Mouse (Mus musculus) lung, postnatal 36 days (tissue): ENCODE data around the gene Sertad4.

Experiments
- DNase-seq: peaks from one replicate; pipeline ENCODE4 v3.0.0; 2022; ENCODE audit warnings: mixed read lengths

The Sertad4 gene

DNA sequence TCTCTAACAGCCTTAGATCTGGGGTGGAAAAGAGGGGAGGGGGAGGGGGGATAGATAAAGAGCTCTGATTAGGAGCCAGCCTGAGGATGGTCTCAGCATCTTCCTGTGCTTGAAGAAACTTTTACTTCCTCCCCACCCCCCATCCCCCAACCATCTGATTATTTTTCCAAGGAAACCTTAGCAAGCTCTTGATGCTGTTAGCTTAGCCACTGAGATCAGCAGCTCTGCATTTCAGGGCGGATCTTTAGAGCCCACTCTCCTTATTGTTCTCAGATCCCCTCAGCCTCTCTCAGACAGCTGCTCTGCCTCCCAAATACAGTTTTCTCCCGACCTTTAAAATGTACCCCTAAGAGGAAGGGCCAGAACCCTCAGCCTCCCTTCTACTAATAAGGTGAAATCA, 4.4 kb downstream of the Sertad4 start:
- DNase-seq: no peak

DNA sequence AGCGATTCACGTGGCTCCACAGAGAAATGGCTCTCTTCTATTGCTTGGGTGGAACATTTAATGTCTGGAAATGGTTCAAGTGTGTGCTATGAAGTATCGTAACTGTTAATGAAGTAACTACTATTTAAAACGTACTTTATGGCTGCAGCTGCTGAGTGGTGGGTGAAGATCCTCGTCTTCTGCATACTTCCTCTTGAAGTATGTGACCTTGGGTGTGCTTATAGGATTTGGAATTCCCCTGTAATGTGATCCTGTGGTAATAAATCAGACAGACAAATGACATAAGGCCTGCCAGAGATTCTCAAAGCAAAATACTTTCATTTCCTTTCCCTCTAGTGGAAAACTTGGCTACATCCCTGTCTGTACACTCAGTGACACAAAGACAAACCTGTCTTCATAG, 5.9 kb downstream of the Sertad4 start:
- no peak for DNase-seq

DNA sequence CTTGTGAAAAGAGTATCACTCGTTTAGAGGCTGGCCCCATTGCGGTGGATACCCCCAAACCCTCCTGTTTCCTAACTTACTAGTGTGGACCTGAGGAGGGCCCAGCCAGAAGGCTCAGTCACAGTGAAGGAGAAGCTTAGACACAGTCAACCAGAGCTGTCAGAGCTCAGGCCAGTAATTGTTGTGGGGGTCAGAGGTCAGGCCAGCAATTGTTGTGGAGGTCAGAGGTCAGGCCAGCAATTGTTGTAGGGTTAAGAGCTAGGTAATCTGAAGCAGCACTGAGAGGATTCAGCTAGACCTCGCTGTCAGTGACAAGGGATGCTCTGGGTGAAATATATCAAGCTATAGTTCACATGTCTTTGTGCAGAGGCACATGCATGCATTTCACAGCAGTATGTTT, 8.3 kb downstream of the Sertad4 start:
- no peak for DNase-seq

DNA sequence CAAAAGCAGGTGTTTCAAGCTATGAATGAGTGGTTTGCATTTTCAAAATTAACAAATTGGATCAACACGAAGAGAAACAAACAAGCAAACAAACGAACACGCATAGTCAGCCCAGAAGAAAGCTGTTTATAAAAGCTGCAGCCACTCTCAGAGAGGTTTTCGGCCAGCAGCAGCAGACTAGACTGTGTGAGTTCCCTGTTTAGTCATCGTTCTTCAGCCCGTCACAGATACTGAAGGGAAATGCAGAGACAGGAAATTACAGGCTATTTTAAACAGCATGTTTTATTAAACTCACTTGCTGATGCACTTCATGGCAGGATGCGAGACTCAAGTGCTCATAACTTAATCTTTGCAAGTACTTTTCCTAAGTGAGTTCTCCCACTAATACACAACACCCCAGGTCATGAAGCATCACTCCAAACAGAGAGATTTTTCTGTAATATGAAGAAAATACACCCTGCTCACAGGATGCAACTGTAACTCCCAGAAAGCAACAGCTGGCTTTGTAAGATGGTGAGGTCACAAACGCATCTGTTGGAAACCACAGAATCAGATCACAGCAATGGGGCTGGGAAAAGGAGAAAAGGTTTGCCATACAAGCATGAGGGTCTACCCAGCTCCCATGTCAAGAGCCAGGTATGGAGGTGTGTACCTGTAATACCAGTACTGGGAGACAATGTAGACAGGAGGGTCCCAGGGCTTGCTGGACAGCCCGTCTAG, 14.3 kb downstream of the Sertad4 start:
- DNase-seq: no peak

DNA sequence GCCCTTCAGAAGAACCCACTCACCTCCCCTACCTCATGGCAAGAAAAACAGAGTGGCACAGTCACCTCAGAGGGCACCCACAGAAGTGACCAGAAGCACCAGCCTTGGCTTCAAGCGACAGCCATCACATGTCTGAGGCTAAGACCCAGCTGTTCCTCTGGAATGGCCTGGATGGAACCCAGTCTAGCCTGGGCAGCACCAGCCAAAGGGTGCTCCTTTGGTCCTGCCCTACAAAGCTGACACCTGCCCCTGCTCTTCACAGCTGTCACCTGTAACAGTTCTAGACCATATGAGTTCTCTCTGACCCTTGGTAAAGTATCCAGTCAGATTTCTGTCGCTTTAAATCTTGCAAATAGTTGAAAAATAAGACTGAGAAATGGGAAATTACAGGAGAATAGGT, 14.9 kb downstream of the Sertad4 start:
- DNase-seq: no peak

DNA sequence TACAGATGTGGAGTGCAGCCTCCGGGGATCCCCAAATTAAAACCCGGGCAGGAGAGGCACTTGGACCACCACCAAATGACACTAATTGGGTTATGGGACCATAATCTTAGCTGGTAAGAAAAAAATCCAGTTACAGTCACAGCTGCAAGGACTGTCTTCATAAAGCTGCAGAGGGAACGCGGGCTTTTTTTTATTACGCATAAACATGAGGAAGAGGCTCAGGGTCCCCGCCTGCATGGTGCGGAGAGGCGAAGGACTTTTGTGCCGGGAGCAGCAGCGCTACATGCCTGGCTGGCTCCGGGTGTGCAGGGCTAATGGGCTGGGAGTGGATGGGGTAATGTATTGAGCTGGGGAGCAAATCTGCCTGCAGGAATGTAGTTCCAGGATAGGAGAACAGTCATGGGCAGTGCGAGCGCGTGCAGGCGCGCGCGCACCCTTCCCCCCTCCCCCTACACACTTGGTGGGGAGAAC, 20.3 kb downstream of the Sertad4 start:
- DNase-seq: no peak

DNA sequence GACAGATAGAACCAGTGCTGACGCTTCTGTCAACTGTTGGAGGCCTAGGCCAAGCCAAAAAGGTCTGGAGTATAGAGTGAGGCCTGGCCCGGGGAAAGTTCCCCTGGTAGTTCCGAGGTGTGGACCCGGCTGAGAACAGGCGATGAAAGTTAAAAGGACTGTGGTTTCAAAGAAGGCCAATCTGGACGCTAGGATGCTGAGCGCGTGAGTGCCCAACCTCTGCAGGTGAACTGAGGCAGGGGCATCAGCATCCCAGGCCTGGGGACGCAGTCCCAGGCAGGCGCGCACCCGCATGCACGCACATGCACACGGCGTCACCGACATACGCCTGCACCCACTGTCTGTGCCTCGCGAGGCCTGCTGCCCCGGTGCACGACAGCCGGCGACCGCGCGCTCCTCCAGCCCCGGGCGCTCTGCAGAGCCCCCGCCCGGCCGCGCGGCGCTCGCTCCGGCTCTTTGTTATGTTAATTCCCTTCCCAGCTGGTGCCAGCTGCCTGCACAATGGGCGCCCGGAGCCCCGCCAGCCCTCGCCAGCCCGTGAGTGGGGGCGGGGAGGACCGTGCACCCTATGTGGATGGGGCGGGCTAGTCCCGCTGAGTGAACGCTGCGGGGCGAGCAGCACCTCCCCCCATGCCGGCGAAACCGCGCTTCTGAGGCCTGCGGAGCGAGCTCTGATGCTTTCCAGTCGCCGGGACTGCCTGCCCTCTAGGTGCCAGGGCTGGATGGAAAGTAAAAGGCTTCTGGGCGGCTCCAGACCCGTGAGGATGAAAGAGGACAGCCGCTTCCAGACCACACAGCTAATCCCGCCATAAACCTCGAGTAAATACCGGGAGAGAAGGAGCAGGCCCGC, 21.0 kb downstream of the Sertad4 start:
- peak; percentile 23 for DNase-seq

DNA sequence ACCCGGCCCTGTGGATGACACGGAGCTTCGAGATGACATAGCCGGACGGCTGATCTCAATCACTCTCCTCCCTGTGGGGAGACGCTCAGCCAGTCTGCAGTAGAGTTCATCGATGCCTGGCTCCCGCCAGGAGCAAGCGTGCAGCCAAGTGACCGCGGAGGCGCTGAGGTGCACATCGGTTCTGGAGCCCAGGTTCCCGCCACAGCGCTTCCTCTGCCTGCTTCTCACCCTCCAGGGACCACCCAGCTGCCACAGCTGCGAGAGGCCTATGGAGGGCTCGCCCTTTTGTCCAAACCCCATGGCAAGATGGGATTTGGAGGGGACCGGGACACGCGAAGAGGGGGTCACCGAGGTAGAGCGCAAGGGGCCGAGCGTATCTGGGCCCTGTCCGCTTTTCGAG, 22.0 kb downstream of the Sertad4 start:
- DNase-seq: no peak

DNA sequence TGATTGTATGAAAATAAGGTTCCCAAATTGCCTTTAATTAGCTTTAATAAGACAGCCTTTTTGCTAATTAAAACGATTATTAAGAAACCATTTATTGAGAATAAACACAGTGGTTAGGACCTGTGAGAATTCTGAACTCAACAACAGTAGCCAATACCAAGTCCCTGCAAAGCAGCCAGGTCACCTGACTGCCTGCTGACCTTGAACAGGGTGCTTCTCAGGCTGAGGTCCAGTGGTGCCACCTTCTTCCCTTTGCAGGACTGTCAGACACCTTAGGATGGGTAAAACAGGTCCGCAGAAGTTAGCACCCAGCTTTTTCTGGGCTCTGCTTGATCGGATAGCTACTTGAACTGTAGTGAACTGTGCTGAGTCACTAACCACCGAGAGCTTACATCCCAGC, 22.5 kb downstream of the Sertad4 start:
- DNase-seq: no peak

DNA sequence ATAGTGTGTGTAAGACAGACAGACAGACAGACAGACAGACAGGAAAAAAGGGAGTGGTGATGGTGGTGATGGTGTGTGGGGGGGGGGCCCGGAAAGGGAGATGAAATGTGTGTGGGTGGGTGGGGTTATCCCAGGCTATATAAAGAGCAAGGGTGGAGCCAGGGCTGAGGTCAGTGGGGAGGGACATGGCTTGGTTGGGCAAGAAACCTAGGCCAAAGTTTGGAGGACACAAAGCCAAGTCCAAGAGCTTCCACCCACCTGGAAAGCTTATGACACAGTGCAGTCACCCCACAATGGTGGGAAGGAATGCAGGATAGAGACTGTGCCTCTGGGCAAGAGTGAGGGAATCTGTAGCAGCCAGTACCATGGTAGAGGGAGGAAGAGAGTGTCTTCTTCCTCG, 23.2 kb downstream of the Sertad4 start:
- no peak for DNase-seq

DNA sequence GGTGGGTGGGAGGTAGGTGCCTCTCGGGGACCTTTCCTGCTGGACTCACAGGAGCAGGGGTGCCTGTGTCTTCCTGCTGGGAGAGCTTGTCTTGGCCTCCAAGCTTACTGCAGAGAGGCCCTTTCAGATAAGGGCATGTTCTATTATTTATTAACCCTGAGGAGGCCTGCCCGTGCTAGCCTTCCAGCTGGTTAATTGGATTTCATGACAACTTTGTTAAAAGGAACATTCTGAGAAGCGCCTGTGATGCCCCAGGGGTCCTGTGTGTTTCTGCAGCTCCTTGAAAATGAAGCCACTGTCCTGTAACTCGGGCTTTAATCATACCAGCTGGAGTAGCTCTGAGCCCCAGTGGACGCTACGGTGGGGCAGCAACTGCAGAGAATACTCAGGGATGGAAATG, 25.1 kb downstream of the Sertad4 start:
- DNase-seq: no peak

DNA sequence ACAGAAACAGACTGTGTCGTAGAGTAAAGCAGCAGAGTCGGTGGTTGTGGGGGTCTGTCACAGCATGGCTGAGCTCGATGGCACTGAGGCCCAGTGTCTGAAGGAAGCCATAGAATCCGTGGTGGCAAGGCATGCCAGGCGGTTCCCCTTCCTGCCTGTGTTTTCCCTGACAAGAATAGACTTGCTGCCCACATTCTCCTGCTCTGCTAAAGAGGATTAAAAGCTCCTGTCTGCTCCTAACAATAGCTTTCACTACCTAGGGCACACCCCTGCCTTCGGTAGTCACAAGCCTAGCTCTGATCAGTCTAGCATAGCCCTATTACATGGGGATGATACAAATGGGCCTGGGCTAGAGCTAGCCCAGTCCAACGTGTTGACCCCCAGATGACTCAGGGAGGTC, 26.6 kb downstream of the Sertad4 start:
- no peak for DNase-seq

DNA sequence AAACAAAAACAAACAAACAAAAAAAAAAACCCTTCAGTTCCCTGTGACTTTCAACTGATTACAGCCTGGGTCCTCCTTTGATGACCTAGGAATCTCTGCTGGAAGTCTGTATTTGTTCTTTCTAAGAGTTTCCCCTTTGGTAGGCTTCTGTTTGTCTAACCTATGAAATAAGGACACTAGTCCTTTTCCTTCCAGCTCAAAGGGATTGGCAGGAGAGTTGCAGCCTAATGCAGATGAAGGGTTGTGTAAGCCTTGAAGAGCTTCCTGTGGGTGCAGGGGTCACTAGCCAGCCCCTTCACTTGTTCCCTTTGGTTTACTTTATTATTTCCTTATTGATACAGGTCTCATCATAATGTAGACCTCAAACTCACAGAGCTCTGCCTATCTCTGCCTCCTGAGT, 27.6 kb downstream of the Sertad4 start:
- DNase-seq: no peak

DNA sequence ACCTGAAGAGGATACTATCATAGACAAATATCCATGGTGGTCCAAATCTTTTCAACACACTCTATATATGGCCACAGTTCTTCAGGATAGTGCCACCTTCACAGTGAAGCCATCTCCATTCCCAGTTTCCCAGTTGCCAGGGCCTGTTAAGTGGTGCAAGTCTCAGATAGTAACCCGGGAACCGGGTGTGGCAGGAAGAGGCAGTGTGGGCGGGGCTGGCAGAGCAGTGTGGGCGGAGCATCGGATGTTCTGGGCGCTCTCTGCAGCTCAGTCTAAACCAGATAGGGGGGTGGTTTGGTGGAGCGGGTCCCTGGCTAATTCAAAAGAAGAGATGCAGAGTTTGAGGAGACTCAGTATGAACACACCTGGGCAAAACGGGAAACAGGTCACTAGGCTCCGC, 29.8 kb downstream of the Sertad4 start:
- DNase-seq: peak; percentile 10

DNA sequence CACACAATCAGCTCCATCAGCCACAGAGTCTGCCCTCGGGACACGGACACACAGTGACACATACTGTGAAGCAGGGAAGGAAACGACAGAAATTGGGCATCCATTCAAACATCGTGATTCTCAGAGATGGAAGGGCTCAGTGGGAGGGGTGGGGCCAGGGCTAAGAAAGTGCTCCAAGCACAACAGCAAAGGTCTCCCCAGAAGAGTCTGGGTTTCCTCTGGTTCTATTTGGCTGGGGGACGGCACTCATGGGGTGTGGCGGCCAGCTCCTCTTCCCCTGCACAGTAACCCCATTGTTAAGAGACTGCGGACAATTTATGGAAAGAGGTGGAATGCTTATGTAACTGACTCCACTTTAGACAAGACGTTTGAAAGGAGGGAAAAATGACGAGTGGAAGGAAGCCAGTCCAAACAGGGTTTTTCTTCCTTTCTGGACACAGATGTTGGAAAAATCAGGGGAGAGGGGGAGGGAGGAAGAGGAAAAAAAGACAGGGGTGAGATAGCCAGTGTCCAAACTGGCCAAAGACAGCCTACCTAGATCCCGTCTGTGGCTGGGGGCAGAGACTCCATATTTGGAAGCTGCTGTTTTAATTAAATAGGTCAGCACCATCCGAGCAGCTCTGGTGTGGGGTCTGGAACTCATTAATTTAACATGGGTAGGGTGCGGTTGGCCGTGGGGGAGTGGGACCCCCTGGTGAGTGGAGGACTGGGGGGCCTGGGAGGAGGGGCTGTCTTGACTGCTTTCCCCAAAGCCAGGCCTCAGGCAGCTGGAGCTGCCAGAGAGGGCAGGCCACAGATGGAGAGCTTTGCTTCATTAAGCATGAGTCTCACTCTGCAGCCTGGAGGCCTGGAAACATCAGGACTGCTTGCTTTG, 32.7 kb downstream of the Sertad4 start:
- peak; percentile 53 for DNase-seq

DNA sequence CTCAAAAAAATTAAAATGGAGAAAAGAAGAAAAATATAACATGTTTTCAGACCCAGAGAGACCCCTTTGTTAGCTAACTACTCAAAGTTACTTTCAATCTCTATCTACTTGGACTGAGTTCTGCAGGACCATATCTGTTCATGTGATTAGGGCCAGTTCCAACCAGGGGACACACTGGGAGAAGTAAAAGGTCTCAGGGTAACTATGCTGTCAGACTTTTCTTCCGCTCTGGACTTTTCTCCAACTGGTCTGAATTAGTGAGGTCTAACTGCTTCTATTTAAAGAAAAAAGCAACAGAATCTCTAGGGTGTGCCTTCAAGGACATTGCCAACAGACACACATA, 33.3 kb downstream of the Sertad4 start:
- no peak for DNase-seq

DNA sequence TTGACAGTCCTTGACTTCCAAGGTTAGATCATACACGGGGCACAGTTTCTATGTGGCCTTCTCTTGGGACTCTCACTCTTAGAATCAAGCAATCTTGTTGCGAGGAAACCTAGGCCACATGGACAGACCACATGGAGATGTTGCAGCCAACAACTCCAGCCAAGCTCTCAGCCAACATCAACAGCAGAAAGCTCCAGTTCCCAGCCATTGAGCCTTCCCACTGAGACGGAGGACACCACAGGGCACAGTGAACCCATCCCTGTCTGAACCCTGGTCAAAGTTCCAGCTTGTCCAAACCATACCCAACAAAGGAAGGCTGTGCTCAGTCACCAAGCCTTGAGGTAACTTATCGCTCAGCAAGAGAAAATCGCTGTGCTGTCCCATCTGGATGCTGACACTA, 37.2 kb downstream of the Sertad4 start:
- DNase-seq: no peak

DNA sequence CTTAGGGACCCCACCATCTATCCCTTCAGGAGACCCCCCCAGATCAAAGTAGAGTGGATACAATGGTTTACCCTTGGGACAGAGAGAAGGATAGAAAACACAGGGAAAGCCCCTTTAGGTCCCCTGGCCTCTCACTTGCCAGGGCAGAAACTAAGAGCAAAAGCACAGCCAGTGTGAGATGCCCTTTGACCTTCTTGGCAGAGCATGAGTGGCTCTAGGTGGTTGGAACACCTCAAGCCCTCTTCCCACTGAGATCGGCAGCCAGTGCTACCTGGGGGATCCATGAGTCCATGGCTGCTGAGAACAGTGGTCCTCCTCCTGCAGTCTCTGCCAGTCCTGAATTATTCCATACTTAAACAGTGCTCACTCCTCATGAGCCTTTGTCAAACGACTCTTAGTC, 39.8 kb downstream of the Sertad4 start:
- DNase-seq: no peak

DNA sequence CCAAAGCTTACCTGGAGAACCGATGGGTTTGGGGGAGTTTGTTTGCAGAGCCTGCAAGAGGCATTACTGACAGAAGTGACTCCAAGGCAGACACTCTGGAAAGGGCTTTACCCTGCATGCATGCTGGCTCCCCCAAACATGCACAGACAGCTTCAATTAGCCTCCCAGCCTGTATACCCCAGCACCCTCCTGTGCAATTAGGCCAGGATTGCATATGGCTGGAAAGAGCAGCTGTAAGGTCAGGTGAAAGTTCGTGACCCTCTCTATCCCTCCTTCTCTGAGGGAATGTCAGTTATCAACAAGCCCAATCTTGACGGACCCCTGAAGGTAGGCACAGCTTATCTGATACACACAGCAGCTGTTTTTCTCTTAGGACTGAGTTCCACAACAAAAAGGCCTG, 40.9 kb downstream of the Sertad4 start:
- DNase-seq: no peak

DNA sequence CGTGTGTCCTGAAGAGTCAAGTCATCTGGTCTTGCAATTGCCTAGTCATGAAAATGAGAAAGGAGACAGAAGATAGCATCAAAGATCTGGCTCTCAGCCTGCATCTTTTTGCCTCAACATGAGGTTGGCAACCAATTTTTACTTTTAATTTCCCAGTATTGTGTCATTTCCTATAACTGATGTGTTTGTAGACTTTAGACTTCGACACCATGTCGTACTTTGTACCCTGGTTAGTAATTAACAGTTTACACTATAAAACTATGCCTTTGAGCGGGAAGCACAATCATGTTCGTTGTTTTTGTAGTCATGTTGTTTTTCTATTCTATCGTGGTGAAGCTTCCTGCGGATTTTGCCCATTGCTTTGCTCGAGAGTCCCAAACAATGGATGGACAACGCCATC, 42.8 kb downstream of the Sertad4 start:
- DNase-seq: no peak

DNA sequence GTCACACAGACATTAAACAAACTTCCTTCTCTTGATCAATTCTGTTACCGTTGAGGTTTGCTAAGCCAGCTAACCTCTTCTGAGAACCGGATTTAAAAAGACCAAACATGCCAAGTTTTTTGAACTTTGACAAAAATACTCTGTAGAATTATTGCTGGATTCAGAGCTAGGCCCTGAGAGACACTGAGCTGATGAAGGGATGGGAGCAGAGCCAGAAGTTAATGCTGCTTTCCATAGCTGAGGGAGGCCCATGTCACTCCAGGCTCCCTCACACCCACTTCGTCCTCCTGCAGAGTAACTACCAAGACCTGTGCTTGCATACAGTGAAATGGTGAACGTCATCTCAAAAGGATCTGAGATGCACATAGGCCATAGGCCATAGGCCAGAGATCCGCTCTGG, 43.3 kb downstream of the Sertad4 start:
- DNase-seq: no peak

DNA sequence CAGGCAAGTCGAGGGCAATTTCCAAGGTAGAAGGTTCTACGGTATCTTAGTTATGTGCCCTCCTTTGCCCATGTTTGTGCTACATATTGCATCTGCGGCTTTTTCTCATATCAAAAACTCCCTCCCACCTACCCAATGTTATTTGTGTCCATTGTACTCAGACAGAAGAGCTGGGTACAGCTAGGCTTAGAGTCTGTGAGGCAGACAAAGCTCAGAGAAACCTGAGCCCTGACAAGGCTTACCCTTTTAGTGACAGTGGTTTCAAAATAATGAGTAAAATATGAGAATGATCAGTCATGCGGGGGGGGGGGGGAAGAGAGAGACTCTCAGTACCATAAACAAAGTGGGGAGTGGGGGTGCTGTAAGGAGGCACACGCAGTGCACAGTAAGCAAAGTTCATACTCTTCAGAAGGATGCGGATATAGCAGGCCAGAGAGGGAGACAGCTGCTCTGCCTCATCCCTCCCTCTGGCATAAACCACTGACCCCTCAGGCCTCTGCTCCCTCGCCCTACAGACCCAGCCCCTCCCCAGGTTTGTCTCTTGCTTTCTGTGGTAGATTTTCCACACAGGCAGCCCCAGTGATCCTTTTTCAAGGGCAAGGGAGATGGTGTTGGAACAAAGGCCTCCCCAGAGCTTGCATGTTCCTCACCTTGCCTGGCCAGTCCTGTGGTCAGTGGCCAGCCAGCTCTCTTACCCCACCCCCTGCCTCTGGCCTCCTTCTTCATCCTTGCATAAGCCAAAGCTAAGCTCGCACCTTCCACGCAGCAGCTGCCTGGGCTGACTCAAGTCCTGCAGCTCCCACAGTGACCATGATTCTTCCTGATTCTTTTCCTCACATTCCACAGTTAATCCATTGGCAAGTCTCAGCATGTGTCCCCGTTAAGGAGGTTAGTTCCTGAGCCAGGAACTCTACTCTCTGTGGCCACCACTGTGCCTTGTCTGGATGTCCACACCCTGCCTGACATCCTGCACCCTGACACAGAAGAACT, 49.1 kb downstream of the Sertad4 start:
- no peak for DNase-seq
